Mouse (Mus musculus) neural tube, embryonic 14.5 days (tissue): ENCODE measurements at regions not wholly inside any gene's neighbourhood (a gene's known extent, or its start where the extent isn't known, plus 50 kb on each side); places are given as distances from the start of the nearest gene placed in this dataset.
A peak's percentile ranks its signal among the peaks of the same experiment; 100 is the strongest.

ENCODE experiments used
- ATAC-seq: fragments of 200-750 bp; cut with Nextera tagmentation; 2 replicates; pipeline ENCODE4 v1.8.0; 2017; ENCODE audit warnings: low read depth, mild to moderate bottlenecking, moderate TSS enrichment, moderate library complexity
- H3K27ac ChIP-seq: fragments of 300-500 bp; sonication (generic); 2 replicates; pipeline ENCODE4 v1.5.1; 2014; ENCODE audit warnings: low read depth, mild to moderate bottlenecking, control low read depth, low read length, moderate library complexity, mixed read lengths
- H3K27me3 ChIP-seq: fragments of 300-500 bp; sonication (generic); 2 replicates; pipeline ENCODE4 v1.6.1; 2014; ENCODE audit warnings: low read length; ENCODE audit not compliant: control insufficient read depth, insufficient read depth
- H3K36me3 ChIP-seq: fragments of 300-500 bp; sonication (generic); 2 replicates; pipeline ENCODE4 v1.6.1; 2014; ENCODE audit warnings: low read length, mixed read lengths; ENCODE audit not compliant: control insufficient read depth, insufficient read depth
- H3K4me1 ChIP-seq: fragments of 300-500 bp; sonication (generic); 2 replicates; pipeline ENCODE4 v1.6.1; 2014; ENCODE audit warnings: low read length; ENCODE audit not compliant: control insufficient read depth, insufficient read depth
- H3K4me2 ChIP-seq: fragments of 300-500 bp; sonication (generic); 2 replicates; pipeline ENCODE4 v1.6.1; 2014; ENCODE audit warnings: mild to moderate bottlenecking, low read depth, low read length, control low read depth
- H3K4me3 ChIP-seq: fragments of 300-500 bp; sonication (generic); 2 replicates; pipeline ENCODE4 v1.5.1; 2014; ENCODE audit warnings: low read depth, low read length, control low read depth, mixed read lengths
- H3K9ac ChIP-seq: fragments of 300-500 bp; sonication (generic); replicated peaks from 2 replicates; pipeline ENCODE4 v1.6.1; 2014; ENCODE audit warnings: low read depth, mild to moderate bottlenecking, control low read depth, low read length, mixed read lengths
- H3K9me3 ChIP-seq: fragments of 300-500 bp; sonication (generic); 2 replicates; pipeline ENCODE4 v1.6.1; 2016; ENCODE audit warnings: low read length; ENCODE audit not compliant: control insufficient read depth
- WGBS: fragments of 180-500 bp; shearing (Covaris S2); extraction: QIAGEN DNeasy Blood & Tissue Kit; methylation state at CpG from one replicate; pipeline ENCODE4 v1.1.7; 2014; 5-methylcytosine and 5-hydroxymethylcytosine counted together

DNA sequence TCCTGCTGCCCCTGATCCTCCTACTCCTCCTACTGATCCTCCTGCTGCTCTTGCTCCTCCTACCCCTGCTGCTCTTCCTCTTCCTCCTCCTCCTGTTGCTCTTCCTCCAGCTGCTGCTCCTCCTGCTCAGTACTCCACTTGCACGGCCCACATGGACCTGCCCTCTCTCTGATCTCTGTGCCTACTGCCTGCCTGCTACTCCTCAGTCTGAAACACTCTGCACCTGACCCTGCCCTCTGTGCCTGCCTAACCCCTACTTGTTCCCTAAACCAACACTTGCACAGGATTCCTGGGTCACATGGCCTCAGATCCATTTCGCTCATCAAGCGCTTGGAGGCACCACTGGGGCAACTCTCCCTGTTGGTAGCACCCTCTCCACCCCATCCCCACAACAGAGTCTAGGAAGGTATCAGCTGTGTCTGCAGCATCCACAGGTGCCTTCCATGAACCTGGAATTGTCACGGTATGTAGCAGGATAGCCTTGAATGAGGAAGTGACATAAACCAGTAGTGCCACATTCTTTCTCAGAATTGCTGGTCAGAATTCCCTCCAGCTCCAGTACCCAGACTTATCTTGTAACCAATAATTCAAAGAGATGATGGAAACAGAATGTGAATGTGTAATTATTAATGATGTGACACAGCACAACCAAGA lies 430.2 kb downstream of the Atp23 start:
- no peaks in the 10 kb centered on the region for H3K4me1 ChIP-seq
- H3K9me3 ChIP-seq = no peaks in the 10 kb centered on the region
- ATAC-seq = no peak
- no peak overlapping the region for H3K4me2 ChIP-seq
- H3K9ac ChIP-seq = no peak overlapping the region
- WGBS = 78% methylated on average over 4 of the region's 4 CpGs
- H3K4me3 ChIP-seq = no peak overlapping the region
- no peaks in the 10 kb centered on the region for H3K36me3 ChIP-seq
- H3K27ac ChIP-seq = no peak overlapping the region
- H3K27me3 ChIP-seq = no peaks in the 10 kb centered on the region; the same call in 1 of the 2 replicates

GRCm38 (mm10) chr10:126462770-126463169 lies 438.4 kb downstream of the Atp23 start:
- no peaks in the 10 kb centered on the region for H3K4me1 ChIP-seq
- H3K27ac ChIP-seq = no peak overlapping the region
- no peaks in the 10 kb centered on the region for H3K36me3 ChIP-seq
- H3K27me3 ChIP-seq = no peaks in the 10 kb centered on the region
- no peaks in the 10 kb centered on the region for H3K9me3 ChIP-seq
- H3K4me2 ChIP-seq = no peak overlapping the region
- WGBS = 86% methylated on average over 1 of the region's 1 CpGs
- ATAC-seq = no peak
- no peak overlapping the region for H3K4me3 ChIP-seq
- no peak overlapping the region for H3K9ac ChIP-seq

GRCm38 (mm10) chr10:126458523-126458922 lies 442.6 kb downstream of the Atp23 start:
- 86% methylated on average over 5 of the region's 5 CpGs for WGBS
- Histone ChIP-seq H3K9ac (no peak overlapping the region), H3K4me1 (no peaks in the 10 kb centered on the region), H3K27ac (no peak overlapping the region), H3K4me2 (no peak overlapping the region), H3K27me3 (no peaks in the 10 kb centered on the region), H3K9me3 (no peaks in the 10 kb centered on the region), H3K4me3 (no peak overlapping the region), H3K36me3 (no peaks in the 10 kb centered on the region)
- ATAC-seq = no peak

DNA sequence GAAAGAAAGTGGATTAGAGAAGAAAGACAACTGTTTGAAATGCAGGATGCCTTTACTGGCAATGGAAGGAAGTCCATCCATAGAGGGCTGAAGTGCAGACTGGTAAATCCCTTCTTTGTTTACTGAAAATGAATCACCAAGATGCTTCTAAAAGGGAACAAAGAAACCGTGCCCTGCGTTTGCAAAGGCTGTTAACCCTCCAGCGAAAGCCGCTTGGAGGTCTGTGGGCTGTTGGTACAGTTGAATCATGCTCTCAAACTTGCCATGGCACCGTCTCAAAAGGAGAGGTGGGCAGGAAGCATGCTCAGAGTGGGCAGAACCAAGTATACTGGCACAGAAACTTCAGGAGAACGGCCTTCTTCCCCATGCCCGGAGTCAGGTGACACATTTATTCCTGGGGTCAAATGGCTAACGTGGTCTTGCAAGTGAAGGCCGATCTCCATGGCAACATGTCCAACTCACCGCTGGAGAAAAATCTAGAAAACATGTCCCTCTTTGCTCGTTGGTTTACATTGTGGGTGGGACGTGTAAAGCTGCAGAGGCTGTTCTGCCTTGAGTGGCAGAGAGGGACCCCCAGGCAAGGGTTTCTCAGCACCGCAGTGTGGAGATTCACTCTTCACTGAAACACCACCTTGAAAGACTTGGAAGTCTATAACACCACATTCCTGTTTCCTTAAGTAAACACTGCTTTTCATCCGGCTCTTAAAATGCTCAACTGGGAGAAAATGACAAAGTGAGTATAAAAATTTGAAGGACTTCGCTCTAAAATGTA lies 448.2 kb downstream of the Atp23 start:
- Histone ChIP-seq H3K4me3 (no peak overlapping the region), H3K27ac (no peak overlapping the region), H3K4me1 (no peaks in the 10 kb centered on the region), H3K9me3 (no peaks in the 10 kb centered on the region), H3K36me3 (no peaks in the 10 kb centered on the region), H3K27me3 (no peaks in the 10 kb centered on the region), H3K4me2 (no peak overlapping the region), H3K9ac (no peak overlapping the region)
- peak; percentile 46; the same call in 1 of the 2 replicates for ATAC-seq
- WGBS = 65% methylated on average over 15 of the region's 15 CpGs

- Histone ChIP-seq H3K9me3 (no peaks in the 10 kb centered on the region), H3K36me3 (no peaks in the 10 kb centered on the region), H3K4me1 (no peaks in the 10 kb centered on the region), H3K4me3 (no peak overlapping the region), H3K27me3 (no peaks in the 10 kb centered on the region), H3K9ac (no peak overlapping the region), H3K27ac (no peak overlapping the region), H3K4me2 (no peak overlapping the region)
- ATAC-seq = no peak
- 83% methylated on average over 10 of the region's 10 CpGs for WGBS
Observed at GRCm38 (mm10) chr10:126452057-126452622, 449.0 kb downstream of the Atp23 start.

GRCm38 (mm10) chr10:126431222-126431621 lies 465.3 kb downstream of the Lrig3 start:
- no peaks in the 10 kb centered on the region for H3K36me3 ChIP-seq
- no peaks in the 10 kb centered on the region for H3K9me3 ChIP-seq
- ATAC-seq = no peak
- no peak overlapping the region for H3K27ac ChIP-seq
- H3K4me1 ChIP-seq = no peaks in the 10 kb centered on the region
- H3K27me3 ChIP-seq = no peaks in the 10 kb centered on the region
- H3K9ac ChIP-seq = no peak overlapping the region
- H3K4me2 ChIP-seq = no peak overlapping the region
- no peak overlapping the region for H3K4me3 ChIP-seq

DNA sequence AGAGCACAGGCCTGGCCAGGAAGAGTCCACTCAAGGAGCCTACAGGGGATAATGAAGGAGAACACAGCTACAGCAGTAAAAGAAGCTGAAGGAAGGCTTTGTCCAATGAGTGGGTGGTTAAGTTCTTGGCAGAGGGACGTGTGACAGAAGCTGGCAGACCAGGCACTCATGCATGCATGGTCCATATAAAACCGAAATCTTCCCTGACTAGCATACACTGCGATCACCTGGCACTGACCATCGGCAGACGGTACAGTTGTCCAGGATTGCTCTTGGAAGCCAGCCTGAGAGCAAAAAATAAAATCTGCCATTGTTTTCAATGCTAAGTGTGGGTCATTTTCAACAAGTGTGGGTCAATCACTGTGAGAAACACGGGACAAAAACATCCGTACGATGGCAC lies 464.4 kb downstream of the Lrig3 start:
- WGBS = 86% methylated on average over 8 of the region's 8 CpGs
- no peaks in the 10 kb centered on the region for H3K4me1 ChIP-seq
- no peaks in the 10 kb centered on the region for H3K27me3 ChIP-seq
- no peak for ATAC-seq
- no peaks in the 10 kb centered on the region for H3K9me3 ChIP-seq
- no peaks in the 10 kb centered on the region for H3K36me3 ChIP-seq
- no peak overlapping the region for H3K4me2 ChIP-seq
- no peak overlapping the region for H3K4me3 ChIP-seq
- H3K9ac ChIP-seq = no peak overlapping the region
- no peak overlapping the region for H3K27ac ChIP-seq

DNA sequence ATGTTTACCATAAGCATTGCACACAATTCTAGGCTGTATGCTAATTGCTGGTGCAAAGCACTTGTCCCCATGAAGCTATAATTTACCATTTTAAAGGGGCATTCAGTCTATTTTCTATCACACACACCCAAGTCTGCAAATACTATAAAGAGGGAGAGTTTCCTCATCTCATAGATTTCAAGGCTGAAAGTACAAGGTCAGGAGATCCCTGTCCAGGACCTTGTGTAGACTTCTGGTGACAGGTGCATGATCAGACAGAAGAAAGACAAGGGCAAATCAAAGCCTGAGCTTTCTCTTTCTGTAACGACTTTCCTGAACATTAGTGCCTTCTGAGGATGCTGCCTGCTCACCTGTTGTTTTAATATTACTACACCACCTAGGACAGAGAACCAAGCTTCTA lies 463.5 kb downstream of the Lrig3 start:
- Histone ChIP-seq H3K27me3 (no peaks in the 10 kb centered on the region), H3K4me2 (no peak overlapping the region), H3K36me3 (no peaks in the 10 kb centered on the region), H3K4me3 (no peak overlapping the region), H3K27ac (no peak overlapping the region), H3K9ac (no peak overlapping the region), H3K4me1 (no peaks in the 10 kb centered on the region), H3K9me3 (no peaks in the 10 kb centered on the region)
- WGBS = 86% methylated on average over 1 of the region's 1 CpGs
- ATAC-seq = no peak

- Histone ChIP-seq H3K4me2 (no peak overlapping the region), H3K9me3 (no peaks in the 10 kb centered on the region), H3K27ac (no peak overlapping the region), H3K27me3 (no peaks in the 10 kb centered on the region), H3K4me1 (no peaks in the 10 kb centered on the region), H3K36me3 (no peaks in the 10 kb centered on the region), H3K9ac (no peak overlapping the region), H3K4me3 (no peak overlapping the region)
- WGBS = 65% methylated on average over 6 of the region's 6 CpGs
- ATAC-seq = no peak
Observed at GRCm38 (mm10) chr10:126422066-126422465, 456.1 kb downstream of the Lrig3 start.
